Mouse (Mus musculus): Measurements from ENCODE around the gene Pink1. TPM values are rescaled to one million over a fixed set of nuclear protein-coding genes. Genes with fewer than 3 reads are reported as not detected.

The Pink1 gene
- total RNA-seq, 2 experiments from 2014 or later, result 347 to 376 TPM

GRCm38 (mm10) chr4:138272011-138272997 is 53.8 kb downstream of the Pink1 start:
- DNase-seq (ENCODE audit: low spot score in 2 of 2), result peak; percentile 72 to 77

DNA sequence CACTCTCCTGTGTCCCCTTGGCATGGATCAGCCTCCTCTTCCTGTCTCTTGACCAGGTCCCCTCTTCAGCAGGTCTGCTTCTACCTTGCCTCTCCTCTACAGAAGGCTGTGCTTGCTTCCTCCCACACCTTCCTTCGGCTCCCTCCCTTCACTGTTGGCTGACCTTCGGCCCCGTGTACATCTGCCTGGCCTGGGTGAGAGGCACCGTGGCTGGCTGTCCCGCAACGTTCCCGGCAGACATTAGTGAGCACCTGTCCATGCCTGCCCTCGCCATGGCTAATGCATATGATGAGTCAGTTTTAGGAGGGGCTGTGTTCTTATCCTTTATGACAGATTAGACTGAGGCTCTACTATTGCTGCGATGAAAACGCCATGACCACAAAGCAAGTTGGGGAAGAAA is 58.2 kb downstream of the Pink1 start:
- no peak for DNase-seq (ENCODE audit: low spot score in 2 of 2)

Small RNA genes within 50 kb of the gene (microRNA-seq; reads per million reads assigned to microRNA genes)
- gene Gm27646 (0 to 0.21 reads per million in 2 experiments), gene Mir7019 (14.2 to 18.6 reads per million in 2 experiments)

Other genes with a start within 250 kb of the Pink1 start
- gene Hp1bp3, start 110.0 kb downstream of the Pink1 start, total RNA-seq (2021), result 100 to 1,000 TPM; 189 to 191 TPM
- gene Sh2d5, start 75.9 kb downstream of the Pink1 start, total RNA-seq (2021), result 10 to 100 TPM; 71.7 to 83.2 TPM
- 10 to 100 TPM; 28.8 to 33.0 TPM for gene Kif17, start 75.9 kb downstream of the Pink1 start, total RNA-seq (2021)
- gene Ddost, start 21.6 kb downstream of the Pink1 start, total RNA-seq (2021), result 10 to 100 TPM; 93.2 to 93.8 TPM
- gene Cda, start 41.7 kb upstream of the Pink1 start, total RNA-seq (2021), result 1 to 10 TPM; 5.0 to 6.1 TPM
- 10 to 100 TPM; 48.0 TPM for gene Fam43b, start 70.2 kb upstream of the Pink1 start, total RNA-seq (2021)
- 10 to 100 TPM; 70.8 to 72.3 TPM for gene Mul1, start 108.4 kb upstream of the Pink1 start, total RNA-seq (2021)
- 1,000 to 10,000 TPM; 1,197 to 1,322 TPM for gene Camk2n1, start 128.0 kb upstream of the Pink1 start, total RNA-seq (2021)